Mouse (Mus musculus) large intestine, adult 2 months (tissue): ENCODE data around the gene Gm4201. TPM values are rescaled to one million over a fixed set of nuclear protein-coding genes. Genes with fewer than 3 reads are reported as not detected.
"Not testable (repeated sequence)": the region's sequence is repeated elsewhere in the genome, so short reads cannot be mapped to it uniquely, and the experiment has no call there.

Experiments
- DNase-seq: peaks from one replicate; pipeline ENCODE4 v3.0.0-alpha.2; 2012; ENCODE audit warnings: low read depth, low spot score
- WGBS: fragments of 180-500 bp; shearing (Covaris S2); methylation state at CpG from one replicate; pipeline ENCODE4 v1.1.7; 2018; 5-methylcytosine and 5-hydroxymethylcytosine counted together
- polyA plus RNA-seq: library from polyadenylated mRNA; depleted of rRNA; stranded (reverse); fragments of >200 nt; gene quantifications from 2 replicates; pipeline ENCODE4 v1.2.3, GENCODE M21; 2012; rRNA removed

The Gm4201 gene
- not detected in 2 replicates for polyA plus RNA-seq

DNA sequence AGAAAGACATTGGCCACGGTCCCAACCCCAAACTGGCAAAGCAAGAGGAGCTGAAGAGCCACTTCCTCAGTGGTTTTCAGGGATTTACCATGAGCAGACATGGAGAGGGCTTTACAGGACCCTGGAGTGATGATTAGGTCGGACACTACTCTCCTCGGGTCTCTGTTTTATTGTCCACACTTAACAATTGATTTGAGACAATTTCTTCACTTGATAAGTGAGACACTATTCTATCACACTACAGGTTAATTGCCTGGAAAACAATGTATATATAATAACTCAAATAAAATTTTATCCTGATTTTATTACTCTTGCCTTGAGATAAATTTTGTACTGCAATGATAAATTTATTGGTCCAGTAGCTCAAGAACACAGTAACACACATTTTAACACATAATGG is at the start of gene Gm4201:
Gene Gm4201, minus strand, starts transcription at position 101 of the 400 bp plus-strand sequence.
- not testable (repeated sequence) for DNase-seq
- no CpG with 5 or more reads among the region's 3 CpGs for WGBS

DNA sequence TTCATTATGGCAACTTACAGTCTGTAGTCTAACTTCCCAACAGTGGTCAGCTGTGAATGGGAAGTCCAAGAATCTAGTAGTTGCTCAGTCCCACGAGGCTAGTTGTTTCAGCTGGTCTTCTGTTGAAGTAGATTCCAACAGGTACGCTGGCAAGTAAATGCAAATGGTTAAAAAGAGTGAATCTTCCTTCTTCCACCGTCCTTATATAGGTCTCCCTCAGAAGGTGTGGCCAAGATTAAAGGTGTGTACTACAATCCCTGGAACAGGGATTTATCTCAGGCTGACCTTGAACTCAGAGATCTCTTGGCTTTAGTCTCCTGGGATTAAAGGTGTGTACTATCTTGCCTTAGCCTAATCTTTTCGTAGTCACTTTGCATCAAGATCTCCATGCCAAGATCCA is 22.9 kb upstream of the Gm4201 start, which contains the start of gene Gm4565:
Gene Gm4565, minus strand, starts transcription at position 101 of the 400 bp plus-strand sequence.
- WGBS = 76% methylated on average over 2 of the region's 4 CpGs
- not testable (repeated sequence) for DNase-seq

DNA sequence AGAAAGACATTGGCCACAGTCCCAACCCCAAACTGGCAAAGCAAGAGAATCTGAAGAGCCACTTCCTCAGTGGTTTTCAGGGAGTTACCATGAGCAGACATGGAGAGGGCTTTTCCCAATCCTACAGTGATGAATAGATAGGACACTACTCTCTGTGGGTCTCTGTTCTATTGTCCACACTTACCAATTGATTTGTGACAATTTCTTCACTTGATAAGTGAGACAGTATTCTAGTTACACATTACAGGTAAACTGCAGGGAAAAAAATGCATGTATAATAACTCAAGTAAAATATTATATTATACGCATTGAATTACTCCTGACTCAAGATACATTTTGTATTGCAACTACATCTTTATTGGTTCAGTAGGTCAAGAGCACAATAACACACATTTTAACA is 30.4 kb downstream of the Gm4201 start, which contains the start of gene Gm8677:
Gene Gm8677, minus strand, starts transcription at position 101 of the 400 bp plus-strand sequence.
- WGBS = no CpG with 5 or more reads among the region's 1 CpGs
- DNase-seq = not testable (repeated sequence)

DNA sequence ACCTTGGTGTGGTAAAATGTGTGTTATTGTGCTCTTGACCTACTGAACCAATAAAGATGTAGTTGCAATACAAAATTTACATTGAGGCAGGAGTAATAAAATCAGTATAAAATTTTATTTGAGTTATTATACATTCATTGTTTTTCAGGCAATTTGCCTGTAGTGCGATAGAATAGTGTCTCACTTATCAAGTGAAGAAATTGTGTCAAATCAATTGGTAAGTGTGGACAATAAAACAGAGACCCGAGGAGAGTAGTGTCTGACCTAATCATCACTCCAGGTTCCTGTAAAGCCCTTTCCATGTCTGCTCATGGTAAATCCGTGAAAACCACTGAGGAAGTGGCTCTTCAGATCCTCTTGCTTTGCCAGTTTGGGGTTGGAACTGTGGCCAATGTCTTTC is 42.5 kb downstream of the Gm4201 start, which contains the start of gene Vmn1r152:
Gene Vmn1r152, plus strand, starts transcription at position 301 of the 400 bp plus-strand sequence.
- WGBS = no CpG with 5 or more reads among the region's 3 CpGs
- DNase-seq = not testable (repeated sequence)

Other genes with a start within 250 kb of the Gm4201 start
- not detected in 2 replicates for gene Gm4187, start 235.6 kb downstream of the Gm4201 start, polyA plus RNA-seq
- not detected in 2 replicates for gene Gm8660, start 194.3 kb downstream of the Gm4201 start, polyA plus RNA-seq
- not detected in 2 replicates for gene Vmn1r148, start 151.8 kb downstream of the Gm4201 start, polyA plus RNA-seq
- gene Vmn1r149, start 127.1 kb downstream of the Gm4201 start, polyA plus RNA-seq = not detected in 2 replicates
- gene Gm10665, start 101.3 kb downstream of the Gm4201 start, polyA plus RNA-seq = not detected in 2 replicates
- not detected in 2 replicates for gene Vmn1r151, start 65.7 kb downstream of the Gm4201 start, polyA plus RNA-seq
- gene Vmn1r152, start 42.4 kb downstream of the Gm4201 start, polyA plus RNA-seq = not detected in 2 replicates
- not detected in 2 replicates for gene Gm8677, start 30.5 kb downstream of the Gm4201 start, polyA plus RNA-seq
- not detected in 2 replicates for gene Gm4565, start 22.8 kb upstream of the Gm4201 start, polyA plus RNA-seq
- not detected in 2 replicates for gene Vmn1r155, start 92.7 kb upstream of the Gm4201 start, polyA plus RNA-seq
- gene Gm8693, start 127.0 kb upstream of the Gm4201 start, polyA plus RNA-seq = not detected in 2 replicates
- not detected in 2 replicates for gene Gm4567, start 154.4 kb upstream of the Gm4201 start, polyA plus RNA-seq
- gene Vmn1r157, start 196.4 kb upstream of the Gm4201 start, polyA plus RNA-seq = not detected in 2 replicates
- not detected in 2 replicates for gene Vmn1r158, start 225.4 kb upstream of the Gm4201 start, polyA plus RNA-seq